Mouse (Mus musculus) lung, postnatal 0 days (tissue): ENCODE results near the gene Gng7.

Source experiments
- CTCF ChIP-seq: IDR thresholded peaks from 2 replicates; pipeline ENCODE4 v1.5.1; 2016; ENCODE audit warnings: antibody characterized with exemption, mild to moderate bottlenecking
- EP300 ChIP-seq: IDR thresholded peaks from 2 replicates; pipeline ENCODE4 v1.6.1; 2016; ENCODE audit warnings: antibody characterized with exemption, mild to moderate bottlenecking, control low read depth

DNA sequence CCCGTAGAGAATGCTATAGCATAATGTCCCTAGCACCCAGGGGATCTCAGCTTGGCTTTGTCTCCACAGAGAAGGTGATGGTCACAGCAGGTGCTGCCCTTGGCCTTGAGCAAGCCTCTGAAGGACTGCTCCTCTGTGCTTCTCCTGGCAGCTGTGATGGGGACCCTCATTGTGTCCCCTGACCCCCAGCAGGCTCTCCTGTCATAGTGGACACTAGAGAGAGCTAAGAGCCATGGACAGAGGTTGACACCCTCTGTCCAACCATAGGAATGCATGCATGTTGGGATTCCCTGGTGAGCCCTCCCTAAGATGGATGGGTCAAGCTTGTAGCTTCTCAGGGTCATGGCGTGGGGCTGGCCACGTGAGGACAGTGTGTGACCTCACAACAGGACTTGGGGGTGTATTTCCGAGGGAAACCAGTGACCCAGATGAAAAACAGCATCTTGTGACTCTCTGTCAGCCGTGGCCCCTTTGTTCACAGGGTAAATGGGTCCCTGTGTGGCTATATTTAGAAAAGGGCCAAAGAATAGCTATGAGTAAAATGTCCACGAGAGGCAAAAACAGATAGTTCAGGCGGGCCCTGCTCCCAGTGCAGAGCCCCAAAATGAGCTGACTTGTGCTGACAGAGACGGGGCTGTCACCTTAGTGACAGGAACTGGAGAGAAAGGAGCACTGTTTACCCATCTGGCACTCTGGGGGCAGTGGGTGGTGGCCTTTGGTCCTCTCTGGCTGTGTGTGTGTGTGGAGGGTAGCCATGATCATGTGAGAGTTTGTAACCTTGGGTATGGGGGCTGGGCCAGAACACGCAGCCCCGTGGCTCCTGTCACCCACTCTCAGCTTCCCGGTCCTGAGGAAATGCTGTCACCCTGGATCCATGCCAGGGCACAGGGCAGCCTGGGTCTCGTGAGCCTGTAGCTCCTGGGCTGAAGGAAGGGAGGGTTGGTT lies 51.4 kb downstream of the Gng7 start:
- TF ChIP-seq EP300 (peak; percentile 79), CTCF (0 out of 2 replicates have a peak, but pooled peaks have one; percentile 11)
